Mouse (Mus musculus) E14TG2a.4 (cell line): ENCODE measurements at regions not wholly inside any gene's neighbourhood (a gene's known extent, or its start where the extent isn't known, plus 50 kb on each side); places are given as distances from the start of the nearest gene placed in this dataset.
A peak's percentile ranks its signal among the peaks of the same experiment; 100 is the strongest.

Experiments used
- CTCF ChIP-seq: conservative IDR thresholded peaks from 2 replicates; pipeline ENCODE4 v1.5.1; 2014; ENCODE audit warnings: low read length
- NANOG ChIP-seq: IDR thresholded peaks from 2 replicates; pipeline ENCODE4 v1.6.1; 2014; ENCODE audit warnings: borderline replicate concordance, low read length, mixed read lengths
- POU5F1 ChIP-seq: IDR thresholded peaks from 2 replicates; pipeline ENCODE4 v1.6.1; 2014; ENCODE audit warnings: low read length, borderline replicate concordance

- no peak for TF ChIP-seq CTCF
- no peak for TF ChIP-seq POU5F1
- TF ChIP-seq NANOG, result peak; percentile 95
These were observed 2863.9 kb downstream of the Gm37988 start for GRCm38 (mm10) chr1:7671566-7671965.
